Mouse (Mus musculus) kidney, adult 2 months (tissue): ENCODE measurements around the gene Hic2.

Experiments
- CTCF ChIP-seq: fragments of 200-500 bp; conservative IDR thresholded peaks from 2 replicates; pipeline ENCODE4 v1.5.1; 2011; ENCODE audit warnings: low read depth, mild to moderate bottlenecking, control low read depth, low read length, moderate library complexity, mixed read lengths; ENCODE audit not compliant: insufficient read depth, insufficient read length
- POLR2A ChIP-seq: fragments of 200-500 bp; IDR thresholded peaks from one replicate; pipeline ENCODE4 v1.6.1; 2011; ENCODE audit warnings: low read depth, low read length, control low read depth

GRCm38 (mm10) chr16:17247727-17248126 lies 14.4 kb downstream of the Hic2 start:
- TF ChIP-seq POLR2A (no peak), CTCF (no peak)
